Mouse (Mus musculus) megakaryocyte-erythroid progenitor cell, adult 5 weeks (primary cell): ENCODE results near the gene Nsun5. TPM values are rescaled to one million over a fixed set of nuclear protein-coding genes. Genes with fewer than 3 reads are reported as not detected.

ENCODE experiments used
- polyA plus RNA-seq: library from polyadenylated mRNA; stranded (reverse); fragments of >175 nt; gene quantifications from 2 replicates; pipeline ENCODE4 v1.2.3, GENCODE M21; 2012

The Nsun5 gene
- polyA plus RNA-seq: 17.5 and 18.8 TPM in 2 replicates

DNA sequence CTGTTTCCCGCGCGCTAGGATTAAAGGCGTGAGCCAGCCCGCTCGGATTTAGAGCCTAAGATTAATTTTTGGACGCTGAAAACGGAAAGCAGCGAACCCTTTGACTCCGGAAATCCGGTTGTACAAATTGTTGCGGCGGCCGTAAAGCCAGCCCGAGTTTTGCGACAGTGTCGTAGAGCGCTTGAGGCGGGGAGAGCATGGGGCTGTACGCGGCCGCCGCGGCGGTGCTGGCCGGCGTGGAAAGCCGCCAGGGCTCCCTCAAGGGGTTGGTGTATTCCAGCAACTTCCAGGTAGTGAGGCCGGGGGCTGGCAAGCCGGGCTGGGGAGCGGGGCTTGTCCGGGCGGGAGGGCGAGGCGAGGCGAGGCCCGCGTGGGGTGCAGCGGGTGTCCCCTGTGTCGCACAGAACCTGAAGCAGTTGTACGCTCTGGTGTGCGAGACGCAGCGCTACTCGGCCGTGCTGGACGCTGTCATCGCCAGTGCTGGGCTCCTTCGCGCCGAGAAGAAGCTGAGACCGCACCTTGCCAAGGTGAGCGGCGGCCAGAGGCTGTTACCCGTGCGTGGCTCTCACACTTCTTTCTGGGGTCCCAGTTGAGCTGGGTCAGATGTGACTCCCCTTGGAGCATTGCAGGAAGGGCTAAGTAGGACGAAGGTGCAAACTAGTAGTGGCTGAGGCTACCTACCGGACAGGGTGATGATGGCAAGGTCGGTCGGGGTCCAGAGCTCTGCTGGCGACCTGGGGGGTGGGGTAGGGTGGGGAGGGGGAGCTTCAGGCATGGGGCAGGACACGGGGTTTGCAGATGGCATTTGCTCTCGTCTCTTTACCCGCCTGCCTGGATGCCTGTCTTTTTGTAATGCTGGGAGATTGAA lies at the start of gene Nsun5:
Gene Nsun5 (plus strand): TSS at position 167 of the 868 bp plus-strand sequence.

DNA sequence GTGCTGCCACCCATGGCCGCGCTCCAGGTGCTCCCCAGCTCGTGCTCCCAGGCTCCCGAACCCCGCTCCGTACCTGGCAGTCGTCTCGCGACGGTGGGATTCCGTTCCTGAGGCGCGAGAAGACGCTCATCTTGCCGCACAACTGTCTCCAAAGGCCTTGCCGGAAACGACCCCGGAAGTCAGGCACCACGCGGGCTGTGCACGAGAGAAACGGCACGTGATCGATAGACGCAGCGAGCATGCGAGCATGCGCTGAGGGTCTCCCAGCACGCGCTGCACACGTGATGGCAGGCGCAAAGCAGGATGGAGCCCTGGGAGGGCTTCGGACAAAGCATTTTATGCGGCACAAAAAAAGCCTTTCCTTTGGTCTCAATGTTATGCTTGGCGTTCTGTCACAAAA lies 19.9 kb upstream of the Nsun5 start, which contains the start of gene Fkbp6:
Gene Fkbp6 (minus strand): TSS at position 183 of the 400 bp plus-strand sequence.

DNA sequence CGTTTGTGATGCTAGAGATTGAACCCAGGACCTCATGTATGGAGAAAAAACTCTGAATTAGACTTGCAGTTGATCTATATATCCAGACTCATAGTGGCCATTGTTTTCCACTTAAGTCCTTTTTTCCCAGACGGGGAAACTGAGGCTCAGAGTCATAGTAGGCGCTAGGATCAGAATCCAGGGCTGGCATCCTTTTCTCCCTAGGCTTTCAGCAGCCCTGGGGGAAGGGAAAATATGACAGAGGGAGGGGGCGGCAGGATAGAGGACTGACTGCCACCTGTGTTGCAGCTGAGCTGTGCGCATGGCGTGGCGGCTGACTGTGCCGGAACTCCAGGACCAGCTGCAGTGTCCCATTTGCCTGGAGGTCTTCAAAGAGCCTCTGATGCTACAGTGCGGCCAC lies 16.8 kb upstream of the Nsun5 start, which contains the start of gene Trim50:
Gene Trim50 (plus strand): TSS at position 301 of the 400 bp plus-strand sequence.

GRCm38 (mm10) chr5:135394004-135394823 lies 24.5 kb downstream of the Nsun5 start, which contains the start of gene Pom121:
Gene Pom121, minus strand, starts transcription at chr5:135394546.

Other genes with a start within 250 kb of the Nsun5 start
- 21.8 and 22.0 TPM in 2 replicates for gene Tbl2, start 220.3 kb upstream of the Nsun5 start, polyA plus RNA-seq
- 48.8 and 61.4 TPM in 2 replicates for gene Bcl7b, start 201.7 kb upstream of the Nsun5 start, polyA plus RNA-seq
- gene Baz1b, start 182.7 kb upstream of the Nsun5 start, polyA plus RNA-seq: 31.5 and 36.2 TPM in 2 replicates
- 3.0 and 4.9 TPM in 2 replicates for gene Fzd9, start 118.7 kb upstream of the Nsun5 start, polyA plus RNA-seq
- 0.06 TPM in 1 of 2 replicates, not detected in the other for gene Fkbp6, start 19.9 kb upstream of the Nsun5 start, polyA plus RNA-seq
- gene Trim50, start 16.7 kb upstream of the Nsun5 start, polyA plus RNA-seq: not detected in 2 replicates
- 122 and 143 TPM in 2 replicates for gene Pom121, start 24.6 kb downstream of the Nsun5 start, polyA plus RNA-seq
- 2.2 and 3.1 TPM in 2 replicates for gene Hip1, start 175.2 kb downstream of the Nsun5 start, polyA plus RNA-seq
- gene Ccl26, start 193.6 kb downstream of the Nsun5 start, polyA plus RNA-seq: not detected in 2 replicates
- 0.23 TPM in 1 of 2 replicates, not detected in the other for gene Ccl24, start 203.1 kb downstream of the Nsun5 start, polyA plus RNA-seq